Mouse (Mus musculus) thymus, postnatal 10 days (tissue): ENCODE results near the gene Spata19.
A peak's percentile ranks its signal among the peaks of the same experiment; 100 is the strongest.

Experiments
- DNase-seq, 2 experiments: peaks; one replicate each; pipeline ENCODE4 v3.0.0; 2021; ENCODE audit warnings: low spot score in 2 of 2

The Spata19 gene

GRCm38 (mm10) chr9:27396500-27396899 lies at the start of gene Spata19:
Gene Spata19, plus strand, starts transcription at chr9:27396800.
- DNase-seq, result no peak

DNA sequence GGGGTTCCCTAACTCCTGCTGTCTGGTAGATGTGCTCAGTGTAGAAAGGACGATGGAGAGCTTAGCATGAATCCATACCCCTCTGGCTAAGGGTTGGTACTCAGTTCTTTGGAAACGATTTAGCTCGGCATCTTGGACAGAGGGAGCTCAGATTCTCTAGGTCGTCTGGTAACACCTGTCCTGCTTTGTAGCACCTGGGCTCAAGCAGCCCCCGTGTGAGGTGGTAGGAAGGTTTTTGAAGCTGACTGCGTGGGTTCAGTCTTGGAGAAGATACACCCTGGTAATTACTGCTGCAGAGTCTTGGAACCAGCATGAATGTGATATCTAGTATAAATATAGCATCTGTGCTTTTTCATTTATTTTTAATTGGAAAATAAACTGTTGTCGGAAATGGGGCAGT lies 43.5 kb upstream of the Spata19 start:
- DNase-seq, result no peak

GRCm38 (mm10) chr9:27357893-27358292 lies 38.7 kb upstream of the Spata19 start:
- DNase-seq, result no peak

DNA sequence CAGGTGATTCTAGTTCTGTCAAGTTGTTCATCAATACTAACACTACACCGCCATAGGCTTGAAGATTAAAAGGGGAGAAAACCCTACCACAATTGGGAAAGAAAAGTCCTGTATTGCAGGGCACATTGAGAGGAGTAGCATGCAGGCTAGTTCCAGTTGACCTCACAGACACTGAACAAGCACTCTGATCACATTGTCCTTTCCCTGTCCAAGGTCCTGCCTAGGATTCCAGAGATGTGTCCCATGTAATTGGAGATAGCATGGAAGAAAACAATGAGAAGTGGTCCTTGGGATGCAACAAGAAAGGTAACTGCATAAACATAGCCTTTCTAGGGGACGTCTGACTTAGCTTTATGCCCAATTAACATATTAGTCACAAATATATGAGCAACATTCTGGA lies 29.4 kb upstream of the Spata19 start:
- DNase-seq, result no peak

DNA sequence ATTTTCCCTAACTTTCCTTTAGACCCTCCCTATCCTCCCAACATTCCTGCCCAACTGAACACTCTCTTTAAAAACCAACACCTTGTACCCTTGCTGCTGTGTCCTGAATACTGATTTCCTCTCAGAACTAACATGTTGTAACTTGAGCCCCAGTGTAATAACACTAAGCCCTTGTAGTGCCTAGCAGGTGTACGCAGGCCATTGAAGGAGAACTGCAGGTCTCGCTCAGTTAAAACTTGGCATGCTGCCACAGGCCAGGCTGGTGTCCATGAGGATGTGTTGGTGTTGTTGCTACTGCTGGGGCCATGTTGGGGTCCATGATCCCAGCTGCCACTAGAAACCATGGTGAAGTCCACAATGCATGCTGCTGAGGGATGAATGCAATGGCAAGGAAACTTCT lies 27.5 kb upstream of the Spata19 start:
- no peak for DNase-seq

- no peak for DNase-seq
These were observed 20.9 kb upstream of the Spata19 start for GRCm38 (mm10) chr9:27375746-27376145.

DNA sequence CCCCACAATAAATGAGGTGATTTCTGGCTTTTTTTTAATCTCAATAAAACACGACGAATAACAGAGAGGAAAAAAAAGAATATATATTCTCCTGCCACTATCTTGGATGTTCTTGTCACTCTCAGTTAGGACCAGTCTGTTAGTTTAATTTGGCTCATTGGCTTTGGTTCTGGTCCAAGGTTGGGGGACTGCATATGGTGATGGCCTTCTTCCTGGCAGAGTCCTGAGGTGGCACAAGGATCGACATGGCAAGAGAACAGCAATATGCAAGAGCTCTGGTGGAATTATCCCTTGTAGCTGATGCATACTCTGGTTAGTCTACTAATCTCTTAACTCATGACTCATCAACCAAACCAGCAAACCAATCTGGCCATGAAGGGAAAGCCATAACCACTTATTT lies 9.6 kb upstream of the Spata19 start:
- DNase-seq, result no peak

DNA sequence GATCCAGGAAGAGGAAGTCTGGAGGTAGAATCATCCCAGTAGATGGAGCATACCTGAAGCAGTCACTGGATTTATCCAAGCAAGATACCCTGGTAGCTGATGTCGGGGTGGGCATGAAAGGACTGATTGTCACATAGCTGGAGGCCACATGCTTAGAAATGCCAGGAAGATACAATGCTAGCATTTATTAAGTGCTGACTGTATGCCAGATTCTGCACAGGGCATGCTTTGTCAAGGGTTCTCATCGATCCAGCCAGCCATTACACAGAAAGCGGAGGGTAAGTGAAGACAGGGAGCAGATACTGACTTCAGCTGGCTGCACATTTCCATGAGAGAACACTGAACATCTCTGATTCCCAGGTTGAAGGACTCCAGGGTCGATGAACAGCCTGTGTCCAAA lies 4.6 kb downstream of the Spata19 start:
- DNase-seq, result no peak

- no peak for DNase-seq
These were observed 13.1 kb downstream of the Spata19 start for GRCm38 (mm10) chr9:27409733-27410132.

- peak in 1 of 2 experiments; percentile 14 for DNase-seq
These were observed 17.5 kb downstream of the Spata19 start for GRCm38 (mm10) chr9:27414058-27414460.

GRCm38 (mm10) chr9:27424511-27424910 lies 27.9 kb downstream of the Spata19 start:
- DNase-seq, result no peak

- DNase-seq, result no peak
These were observed 32.0 kb downstream of the Spata19 start for GRCm38 (mm10) chr9:27428552-27428951.

DNA sequence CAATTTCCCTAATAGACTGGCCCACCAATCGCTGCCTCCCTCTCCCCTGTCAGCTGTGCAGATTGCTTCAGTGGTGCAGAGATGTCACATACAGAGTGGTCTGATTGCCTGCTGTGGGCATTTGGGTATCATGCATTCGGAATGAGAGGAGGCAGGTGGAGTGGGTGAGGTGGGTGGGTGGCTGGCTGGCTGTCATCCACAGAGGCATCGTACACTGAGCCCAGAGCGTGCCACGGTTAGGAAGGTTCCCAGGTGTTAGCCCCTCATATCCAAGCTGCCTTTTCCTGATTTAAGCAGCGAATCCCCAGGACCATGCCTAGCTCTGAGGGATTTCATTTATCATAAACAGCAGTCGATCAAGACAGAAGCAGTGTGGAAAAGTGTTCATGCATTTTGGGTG lies 36.7 kb downstream of the Spata19 start:
- DNase-seq, result no peak

DNA sequence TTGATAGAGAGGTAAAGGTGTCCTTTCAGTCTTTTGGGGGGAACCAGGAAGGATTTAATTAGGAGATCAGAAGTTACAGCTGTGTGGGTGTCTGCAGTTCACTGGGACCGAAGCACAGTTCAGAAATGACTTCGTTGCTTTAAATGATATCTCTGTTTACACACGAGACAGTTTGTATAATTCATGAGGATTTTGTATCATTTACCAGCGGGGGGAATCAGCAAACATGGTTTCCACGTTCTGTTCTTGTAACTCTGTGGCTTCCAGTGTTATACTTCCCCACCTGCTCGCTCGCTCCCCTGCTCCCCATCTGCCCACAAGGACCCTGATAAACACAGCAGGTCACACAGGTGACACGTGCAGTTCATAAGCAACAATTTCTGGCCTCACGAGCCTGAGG lies 39.3 kb downstream of the Spata19 start:
- DNase-seq, result no peak

GRCm38 (mm10) chr9:27437391-27438061 lies 40.9 kb downstream of the Spata19 start:
- no peak for DNase-seq

DNA sequence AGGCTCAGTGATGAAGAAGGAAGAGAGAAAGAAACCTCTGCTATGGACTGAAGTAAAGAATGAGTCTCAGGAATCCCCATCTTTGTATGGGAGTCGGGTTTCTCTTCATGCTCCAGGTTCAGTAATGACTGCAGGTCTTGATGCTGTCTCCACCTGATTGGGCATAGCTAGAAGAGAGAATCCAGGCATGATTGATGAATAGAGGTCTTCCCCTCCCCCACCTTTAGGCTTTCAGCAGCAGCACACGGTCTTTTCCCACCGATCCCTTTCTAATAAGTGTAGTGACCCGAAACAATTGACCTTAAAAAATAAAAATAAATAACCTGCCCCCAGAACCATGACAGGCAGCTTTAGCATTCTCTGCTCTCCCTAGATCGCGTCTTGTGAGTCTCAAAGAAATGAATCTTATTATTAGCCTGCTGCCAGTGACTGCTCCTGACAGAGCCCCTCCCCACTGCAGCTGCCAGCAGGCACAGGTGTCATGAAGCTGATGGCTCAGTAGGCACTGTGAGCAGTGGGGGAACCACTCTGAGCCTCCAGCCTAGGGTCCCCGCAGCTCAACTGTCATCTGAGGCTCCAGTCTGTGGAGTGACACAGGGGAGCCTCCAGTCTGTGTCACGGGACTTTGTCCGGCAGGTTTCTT lies 53.3 kb downstream of the Spata19 start:
- no peak for DNase-seq
